Mouse (Mus musculus) liver, embryonic 12.5 days (tissue): ENCODE measurements around the gene Taar2. TPM values are rescaled to one million over a fixed set of nuclear protein-coding genes. Genes with fewer than 3 reads are reported as not detected.

Experiments used
- ATAC-seq: fragments of 200-750 bp; cut with Nextera tagmentation; 2 replicates; pipeline ENCODE4 v1.8.0; 2017; ENCODE audit warnings: moderate number of reproducible peaks, mild to moderate bottlenecking, moderate library complexity
- H3K27ac ChIP-seq: fragments of 300-500 bp; sonication (generic); 2 replicates; pipeline ENCODE4 v1.5.1; 2016; ENCODE audit warnings: mild to moderate bottlenecking
- H3K27me3 ChIP-seq: fragments of 300-500 bp; sonication (generic); replicated peaks from 2 replicates; pipeline ENCODE4 v1.6.1; 2016; ENCODE audit warnings: mild to moderate bottlenecking, moderate library complexity
- H3K36me3 ChIP-seq: fragments of 300-500 bp; sonication (generic); 2 replicates; pipeline ENCODE4 v1.6.1; 2016; ENCODE audit warnings: mild to moderate bottlenecking, moderate library complexity
- H3K4me1 ChIP-seq: fragments of 300-500 bp; sonication (generic); 2 replicates; pipeline ENCODE4 v1.6.1; 2016
- H3K4me2 ChIP-seq: fragments of 300-500 bp; sonication (generic); 2 replicates; pipeline ENCODE4 v1.6.1; 2016; ENCODE audit warnings: mild to moderate bottlenecking, moderate library complexity
- H3K4me3 ChIP-seq: fragments of 300-500 bp; sonication (generic); 2 replicates; pipeline ENCODE4 v1.5.1; 2016; ENCODE audit warnings: mild to moderate bottlenecking, moderate library complexity
- H3K9ac ChIP-seq: fragments of 300-500 bp; sonication (generic); 2 replicates; pipeline ENCODE4 v1.6.1; 2016; ENCODE audit warnings: mild to moderate bottlenecking, moderate library complexity
- H3K9me3 ChIP-seq: fragments of 300-500 bp; sonication (generic); replicated peaks from 2 replicates; pipeline ENCODE4 v1.6.1; 2016; ENCODE audit warnings: mild to moderate bottlenecking, moderate library complexity
- WGBS: fragments of 180-500 bp; shearing (Covaris S2); methylation state at CpG from one replicate; pipeline ENCODE4 v1.1.7; 2016; ENCODE audit not compliant: insufficient replicate concordance; 5-methylcytosine and 5-hydroxymethylcytosine counted together
- polyA plus RNA-seq: library from polyadenylated mRNA; unstranded; fragments of >200 nt; fragmentation: Nextera tagmentation; extraction: Ambion mirVana; gene quantifications from 2 replicates; pipeline ENCODE4 v1.2.1, GENCODE M21; 2016

Gene Taar2
- not detected in 2 replicates for polyA plus RNA-seq

GRCm38 (mm10) chr10:23938312-23938711, at the start of gene Taar2:
Taar2 (plus strand) TSS chr10:23938572.
- no peaks in the 10 kb centered on the region for H3K4me1 ChIP-seq
- H3K36me3 ChIP-seq: no peaks in the 10 kb centered on the region
- no peaks in the 10 kb centered on the region for H3K9me3 ChIP-seq
- H3K9ac ChIP-seq: no peak within 1 kb of the TSS
- no peak for ATAC-seq
- no peak within 1 kb of the TSS for H3K27ac ChIP-seq
- no peaks in the 10 kb centered on the region for H3K27me3 ChIP-seq
- no peak within 1 kb of the TSS for H3K4me2 ChIP-seq
- no peak within 1 kb of the TSS for H3K4me3 ChIP-seq
- 60% methylated on average over 6 of the region's 6 CpGs for WGBS

DNA sequence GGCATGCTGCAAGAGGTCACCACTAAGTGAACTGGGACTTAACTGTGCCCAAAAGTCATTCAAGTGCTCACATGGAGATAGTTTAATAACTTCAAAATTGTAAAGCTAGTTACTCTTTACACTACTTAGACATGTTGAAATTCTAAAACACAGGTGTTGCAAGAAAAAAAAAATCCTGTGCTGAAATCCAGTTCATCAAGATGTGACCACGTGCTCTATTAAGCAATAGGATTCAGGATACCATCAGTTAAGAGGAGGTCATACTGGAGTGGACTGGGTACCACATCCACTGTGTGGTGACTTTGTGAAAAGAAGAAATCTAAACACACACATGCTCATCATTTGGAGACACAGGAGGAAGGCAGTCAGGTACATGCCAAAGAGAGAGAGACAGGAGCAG, 45.4 kb upstream of the Taar2 start:
- Histone ChIP-seq H3K36me3 (no peaks in the 10 kb centered on the region), H3K4me1 (no peaks in the 10 kb centered on the region), H3K4me2 (no peak overlapping the region), H3K9me3 (no peaks in the 10 kb centered on the region), H3K27me3 (no peaks in the 10 kb centered on the region), H3K9ac (no peak overlapping the region), H3K27ac (no peak overlapping the region), H3K4me3 (no peak overlapping the region)
- 76% methylated on average over 1 of the region's 1 CpGs for WGBS
- no peak for ATAC-seq

DNA sequence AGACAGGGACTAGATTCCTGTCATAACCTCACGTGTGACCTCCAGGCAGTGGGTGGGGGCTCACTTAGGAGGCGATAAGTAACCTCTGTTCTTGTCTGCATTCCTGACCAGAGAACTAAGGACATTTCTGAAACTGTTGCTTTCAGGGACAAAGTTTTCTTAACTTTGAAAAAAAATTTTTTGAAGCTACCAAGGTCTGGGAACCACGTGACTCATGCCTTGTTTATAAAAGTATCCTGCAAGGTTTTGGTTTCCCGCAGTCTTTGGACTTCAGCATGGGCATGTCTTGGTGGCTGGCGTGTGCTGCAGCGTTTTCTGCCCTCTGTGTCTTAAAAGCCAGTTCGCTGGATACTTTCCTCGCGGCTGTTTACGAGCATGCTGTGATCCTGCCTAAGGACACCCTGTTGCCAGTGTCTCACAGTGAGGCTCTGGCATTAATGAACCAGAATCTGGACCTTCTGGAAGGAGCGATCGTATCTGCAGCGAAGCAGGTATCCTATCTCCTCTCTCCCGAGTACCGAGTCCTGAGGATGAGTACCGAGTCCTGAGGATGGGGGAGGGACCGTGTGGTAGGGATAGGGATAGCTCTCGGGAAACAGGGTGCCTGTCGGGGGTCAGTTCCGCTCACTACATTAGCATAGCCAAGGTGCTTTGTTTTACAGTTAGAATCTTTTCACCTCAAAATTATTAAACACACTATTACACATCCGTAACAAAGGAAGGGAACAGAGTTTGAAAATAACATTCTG, 43.6 kb upstream of the Taar2 start, which contains the start of gene Vnn1:
TSS of gene Vnn1 (plus strand) at position 88 of the 749 bp plus-strand sequence.
- 22% methylated on average over 21 of the region's 21 CpGs for WGBS

GRCm38 (mm10) chr10:23895376-23895775, 43.0 kb upstream of the Taar2 start:
- no peak overlapping the region for H3K4me2 ChIP-seq

More for the DNA sequence above, 43.6 kb upstream of the Taar2 start, which contains the start of gene Vnn1:
- peak within 1 kb of the TSS; percentile 53 for H3K4me2 ChIP-seq
- no peak for ATAC-seq
- no peaks in the 10 kb centered on the region for H3K27me3 ChIP-seq
- H3K27ac ChIP-seq: no peak within 1 kb of the TSS
- no peaks in the 10 kb centered on the region for H3K4me1 ChIP-seq
- H3K9me3 ChIP-seq: no peaks in the 10 kb centered on the region
- peak within 1 kb of the TSS; percentile 13; the same call in 1 of the 2 replicates for H3K4me3 ChIP-seq
- H3K9ac ChIP-seq: no peak within 1 kb of the TSS
- H3K36me3 ChIP-seq: no peaks in the 10 kb centered on the region

DNA sequence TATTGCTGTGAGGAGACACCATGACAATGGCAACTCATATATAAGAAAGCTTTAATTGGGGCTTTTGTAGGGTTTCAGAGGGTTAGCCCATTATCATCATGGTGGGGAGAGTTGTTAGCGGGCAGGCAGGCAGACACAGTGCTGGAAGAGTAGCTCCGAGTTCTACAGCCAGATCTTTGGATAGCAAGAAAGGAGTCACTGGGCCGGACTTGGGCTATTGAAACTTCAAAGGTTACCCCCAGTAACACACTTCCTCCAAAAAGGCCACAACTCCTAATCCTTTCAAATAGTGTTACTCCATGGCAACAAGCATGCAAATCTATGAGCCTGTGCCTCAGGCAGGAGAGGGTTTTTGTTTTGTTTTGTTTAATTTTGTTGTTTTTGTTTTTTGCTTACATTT, 37.3 kb upstream of the Taar2 start:
- no peaks in the 10 kb centered on the region for H3K36me3 ChIP-seq
- H3K4me3 ChIP-seq: no peak overlapping the region
- 73% methylated on average over 3 of the region's 3 CpGs for WGBS
- no peak overlapping the region for H3K4me2 ChIP-seq
- H3K27ac ChIP-seq: no peak overlapping the region
- no peak overlapping the region for H3K9ac ChIP-seq
- ATAC-seq: no peak
- H3K9me3 ChIP-seq: no peaks in the 10 kb centered on the region
- no peaks in the 10 kb centered on the region for H3K4me1 ChIP-seq
- H3K27me3 ChIP-seq: no peaks in the 10 kb centered on the region

More at GRCm38 (mm10) chr10:23895376-23895775, 43.0 kb upstream of the Taar2 start:
- Histone ChIP-seq H3K27me3 (no peaks in the 10 kb centered on the region), H3K27ac (no peak overlapping the region), H3K9ac (no peak overlapping the region), H3K9me3 (no peaks in the 10 kb centered on the region), H3K4me3 (no peak overlapping the region), H3K4me1 (no peaks in the 10 kb centered on the region), H3K36me3 (no peaks in the 10 kb centered on the region)
- WGBS: 60% methylated on average over 7 of the region's 7 CpGs
- ATAC-seq: no peak

GRCm38 (mm10) chr10:23905661-23906060, 32.7 kb upstream of the Taar2 start:
- Histone ChIP-seq H3K4me3 (no peak overlapping the region), H3K4me1 (no peaks in the 10 kb centered on the region), H3K36me3 (no peaks in the 10 kb centered on the region), H3K27me3 (no peaks in the 10 kb centered on the region), H3K4me2 (no peak overlapping the region), H3K27ac (no peak overlapping the region), H3K9ac (no peak overlapping the region), H3K9me3 (no peaks in the 10 kb centered on the region)
- no peak for ATAC-seq
- WGBS: 70% methylated on average over 1 of the region's 1 CpGs

- H3K9ac ChIP-seq: no peak within 1 kb of the TSS
- no peak within 1 kb of the TSS for H3K4me3 ChIP-seq
- H3K36me3 ChIP-seq: no peaks in the 10 kb centered on the region
- no peak within 1 kb of the TSS for H3K27ac ChIP-seq
- no peaks in the 10 kb centered on the region for H3K4me1 ChIP-seq
- H3K4me2 ChIP-seq: no peak within 1 kb of the TSS
- ATAC-seq: no peak
- WGBS: 66% methylated on average over 4 of the region's 4 CpGs
- H3K9me3 ChIP-seq: no peaks in the 10 kb centered on the region
- no peaks in the 10 kb centered on the region for H3K27me3 ChIP-seq
Observed at GRCm38 (mm10) chr10:23920056-23920455, 18.3 kb upstream of the Taar2 start, which contains the start of gene Taar1. Taar1 (plus strand) TSS chr10:23920356.

- Histone ChIP-seq H3K27ac (no peak overlapping the region), H3K36me3 (no peaks in the 10 kb centered on the region), H3K4me1 (no peaks in the 10 kb centered on the region), H3K4me2 (no peak overlapping the region), H3K4me3 (no peak overlapping the region), H3K9ac (no peak overlapping the region), H3K27me3 (no peaks in the 10 kb centered on the region), H3K9me3 (no peaks in the 10 kb centered on the region)
- ATAC-seq: 0 out of 2 replicates have a peak, but pooled peaks have one; percentile 47
- 64% methylated on average over 3 of the region's 3 CpGs for WGBS
Observed at GRCm38 (mm10) chr10:23922468-23922867, 15.9 kb upstream of the Taar2 start.

GRCm38 (mm10) chr10:23923941-23924340, 14.4 kb upstream of the Taar2 start:
- WGBS: 42% methylated on average over 2 of the region's 2 CpGs
- ATAC-seq: no peak
- no peaks in the 10 kb centered on the region for H3K9me3 ChIP-seq
- H3K36me3 ChIP-seq: no peaks in the 10 kb centered on the region
- H3K9ac ChIP-seq: no peak overlapping the region
- no peak overlapping the region for H3K4me3 ChIP-seq
- H3K27me3 ChIP-seq: no peaks in the 10 kb centered on the region
- no peak overlapping the region for H3K27ac ChIP-seq
- H3K4me2 ChIP-seq: no peak overlapping the region
- no peaks in the 10 kb centered on the region for H3K4me1 ChIP-seq

DNA sequence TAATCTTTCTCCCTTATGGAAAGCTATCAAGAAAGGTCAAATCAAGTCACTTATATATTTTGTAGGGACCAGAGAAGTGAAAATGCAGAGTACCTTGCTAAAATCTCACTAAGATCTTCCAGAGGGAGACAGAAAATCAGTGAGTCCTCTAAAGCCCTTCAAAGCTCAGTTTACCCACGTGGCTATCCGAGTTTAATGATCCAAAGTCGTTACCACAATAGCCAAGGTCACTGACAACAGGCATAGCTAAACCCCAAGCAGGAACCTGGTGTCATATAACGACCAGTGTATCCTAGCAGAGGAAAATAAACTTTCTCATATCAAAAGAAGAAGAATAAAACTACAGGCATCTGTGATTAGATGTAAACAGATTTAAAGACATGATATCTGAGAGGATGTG, 759 bp upstream of the Taar2 start:
- H3K4me3 ChIP-seq: no peak overlapping the region
- no peak overlapping the region for H3K4me2 ChIP-seq
- H3K27ac ChIP-seq: no peak overlapping the region
- WGBS: 34% methylated on average over 4 of the region's 4 CpGs
- no peaks in the 10 kb centered on the region for H3K36me3 ChIP-seq
- no peak overlapping the region for H3K9ac ChIP-seq
- no peak for ATAC-seq
- H3K27me3 ChIP-seq: no peaks in the 10 kb centered on the region
- H3K9me3 ChIP-seq: no peaks in the 10 kb centered on the region
- H3K4me1 ChIP-seq: no peaks in the 10 kb centered on the region

- Histone ChIP-seq H3K4me2 (no peak overlapping the region), H3K36me3 (no peaks in the 10 kb centered on the region), H3K27me3 (no peaks in the 10 kb centered on the region), H3K27ac (no peak overlapping the region), H3K9me3 (no peaks in the 10 kb centered on the region), H3K9ac (no peak overlapping the region), H3K4me1 (no peaks in the 10 kb centered on the region), H3K4me3 (no peak overlapping the region)
- 51% methylated on average over 5 of the region's 5 CpGs for WGBS
- ATAC-seq: no peak
Observed at GRCm38 (mm10) chr10:23942465-23942864, 4.1 kb downstream of the Taar2 start.

DNA sequence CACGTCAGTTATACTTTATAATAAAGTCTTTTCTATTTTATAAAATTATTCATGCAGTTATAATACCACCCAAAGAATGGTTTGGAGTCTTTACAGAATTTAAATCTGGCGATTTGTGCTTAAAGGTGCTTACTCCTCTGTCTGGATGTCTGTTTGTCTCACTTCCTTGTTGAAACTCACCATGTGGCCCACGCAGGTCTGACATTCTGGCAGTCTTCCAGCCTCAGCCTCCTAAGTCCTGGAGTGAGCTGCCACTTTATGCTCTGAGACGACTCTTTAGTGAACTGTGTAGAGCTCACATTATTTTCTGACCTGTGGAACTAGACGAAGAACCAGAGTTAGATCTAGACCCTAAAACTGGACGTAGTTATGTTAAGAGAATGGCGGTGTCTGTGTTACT, 9.7 kb downstream of the Taar2 start:
- no peaks in the 10 kb centered on the region for H3K4me1 ChIP-seq
- H3K4me3 ChIP-seq: no peak overlapping the region
- no peaks in the 10 kb centered on the region for H3K27me3 ChIP-seq
- H3K4me2 ChIP-seq: no peak overlapping the region
- 60% methylated on average over 7 of the region's 7 CpGs for WGBS
- ATAC-seq: no peak
- H3K27ac ChIP-seq: no peak overlapping the region
- no peaks in the 10 kb centered on the region for H3K9me3 ChIP-seq
- no peaks in the 10 kb centered on the region for H3K36me3 ChIP-seq
- H3K9ac ChIP-seq: no peak overlapping the region
